Mouse (Mus musculus) layer of hippocampus, adult 2 months (tissue): ENCODE data around the gene Hist1h4k. TPM values are rescaled to one million over a fixed set of nuclear protein-coding genes. Genes with fewer than 3 reads are reported as not detected.
"Not testable (repeated sequence)": the region's sequence is repeated elsewhere in the genome, so short reads cannot be mapped to it uniquely, and the experiment has no call there.

Experiments used
- DNase-seq, 2 experiments: peaks; one replicate each; pipeline ENCODE4 v3.0.0; 2022; ENCODE audit warnings: low spot score in 2 of 2
- H3K27ac ChIP-seq: fragments of 200-600 bp; 2 replicates; pipeline ENCODE4 v1.8.1; 2022
- H3K4me3 ChIP-seq: fragments of 200-600 bp; 2 replicates; pipeline ENCODE4 v1.8.1; 2022; ENCODE audit warnings: mild to moderate bottlenecking
- CTCF ChIP-seq: fragments of 200-600 bp; conservative IDR thresholded peaks from 2 replicates; pipeline ENCODE4 v1.8.1; 2022; ENCODE audit warnings: antibody characterized with exemption, mild to moderate bottlenecking, moderate library complexity
- total RNA-seq, 2 experiments: library from RNA; stranded (reverse); gene quantifications; 2 replicates each; pipeline ENCODE4 v1.2.3; 2021

The Hist1h4k gene
- total RNA-seq, 2 experiments from 2014 or later, result 269 to 298 TPM

- peak overlapping the region; percentile 48; the same call in 1 of the 2 replicates for H3K27ac ChIP-seq
- peak overlapping the region; percentile 68 for H3K4me3 ChIP-seq
- DNase-seq, result no peak
- TF ChIP-seq CTCF, result no peak
Observed at GRCm38 (mm10) chr13:21749387-21750158, 732 bp downstream of the Hist1h4k start.

DNA sequence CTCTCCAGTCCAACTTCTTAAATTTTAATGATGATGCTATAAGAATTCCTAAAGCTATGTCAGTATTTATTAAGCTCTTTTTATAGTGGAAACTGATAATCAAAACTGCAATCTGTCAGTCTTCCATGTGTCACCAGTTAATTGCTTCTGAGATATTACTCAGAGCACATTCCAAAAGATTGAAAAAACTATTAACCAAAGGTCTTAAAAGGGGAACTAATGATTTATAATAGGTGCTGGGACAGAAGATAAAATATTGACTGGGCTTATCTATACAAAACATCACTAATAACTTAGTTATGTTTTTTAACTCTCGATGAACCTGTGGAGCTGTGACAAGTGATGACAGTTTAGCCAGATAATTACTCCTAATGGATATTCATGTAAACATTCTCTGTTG, 5.3 kb downstream of the Hist1h4k start:
- no peak for DNase-seq
- no peak overlapping the region for H3K27ac ChIP-seq
- TF ChIP-seq CTCF, result no peak
- no peak overlapping the region for H3K4me3 ChIP-seq

DNA sequence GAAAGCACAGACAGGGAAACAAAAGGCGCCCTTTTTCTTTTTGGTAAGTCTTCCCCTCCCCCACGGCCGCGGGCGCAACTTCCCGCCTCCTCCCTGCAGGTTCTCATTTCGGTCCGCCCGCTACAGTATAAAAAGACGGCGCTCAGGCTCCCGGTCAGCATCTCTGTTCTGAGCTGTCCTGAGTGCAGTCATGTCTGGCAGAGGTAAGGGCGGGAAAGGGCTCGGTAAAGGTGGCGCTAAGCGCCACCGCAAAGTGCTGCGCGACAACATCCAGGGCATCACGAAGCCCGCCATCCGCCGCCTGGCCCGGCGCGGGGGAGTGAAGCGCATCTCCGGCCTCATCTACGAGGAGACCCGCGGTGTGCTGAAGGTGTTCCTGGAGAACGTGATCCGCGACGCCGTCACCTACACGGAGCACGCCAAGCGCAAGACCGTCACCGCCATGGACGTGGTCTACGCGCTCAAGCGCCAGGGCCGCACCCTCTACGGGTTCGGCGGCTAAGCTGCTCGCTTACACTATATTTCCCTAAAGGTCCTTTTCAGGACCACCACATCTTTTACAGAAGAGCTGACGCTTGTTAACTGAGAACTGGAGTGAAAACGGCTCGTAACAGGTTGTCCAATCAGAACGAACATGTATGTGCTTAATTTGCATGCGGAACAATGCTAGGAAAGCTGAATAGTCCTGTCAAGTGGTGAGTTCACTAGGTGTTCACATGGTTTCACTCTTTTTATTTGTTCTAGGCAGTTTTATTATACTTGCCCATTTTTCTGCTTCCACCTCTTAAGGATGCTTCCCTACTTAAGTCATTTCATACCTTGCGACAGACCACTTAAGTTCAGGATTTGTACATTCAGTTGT, 15.2 kb downstream of the Hist1h4k start, which contains the start of gene Hist1h4j:
TSS of gene Hist1h4j (plus strand) at position 159 of the 862 bp plus-strand sequence.
- Histone ChIP-seq H3K4me3 (peak within 1 kb of the TSS; percentile 67), H3K27ac (peak within 1 kb of the TSS; percentile 84)
- peak; percentile 71 to 79 for DNase-seq

GRCm38 (mm10) chr13:21734010-21734905, 16.0 kb downstream of the Hist1h4k start:
- peak overlapping the region; percentile 84 for H3K27ac ChIP-seq
- H3K4me3 ChIP-seq, result peak overlapping the region; percentile 67
- DNase-seq, result peak; percentile 76 to 79
- TF ChIP-seq CTCF, result peak; percentile 90

DNA sequence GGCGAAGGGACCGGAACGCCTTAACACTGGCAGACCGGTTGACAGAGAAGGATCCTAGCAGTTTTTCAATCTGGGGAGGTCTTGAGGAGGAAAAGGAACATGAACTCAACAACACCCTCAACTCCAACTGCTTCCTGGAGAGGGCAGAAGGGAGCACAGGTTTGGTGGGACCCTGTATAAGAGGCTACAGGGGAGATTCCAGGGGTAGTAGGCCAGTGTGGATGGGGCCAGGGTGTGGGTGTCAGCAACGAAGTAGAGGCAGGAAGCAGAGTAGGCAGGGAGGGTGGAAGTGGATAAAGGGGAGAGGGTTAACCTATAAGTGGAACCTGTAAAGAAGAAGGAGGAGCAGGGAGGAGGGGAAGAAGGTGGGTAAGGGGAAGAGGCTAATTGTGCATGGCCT, 16.8 kb downstream of the Hist1h4k start:
- H3K27ac ChIP-seq, result no peak overlapping the region
- no peak for TF ChIP-seq CTCF
- no peak overlapping the region for H3K4me3 ChIP-seq
- DNase-seq, result no peak

- Histone ChIP-seq H3K4me3 (no peak overlapping the region), H3K27ac (no peak overlapping the region)
- no peak for TF ChIP-seq CTCF
- no peak for DNase-seq
Observed at GRCm38 (mm10) chr13:21729544-21729943, 20.8 kb downstream of the Hist1h4k start.

GRCm38 (mm10) chr13:21727948-21728572, 22.2 kb downstream of the Hist1h4k start:
- TF ChIP-seq CTCF, result no peak
- H3K27ac ChIP-seq, result no peak overlapping the region
- H3K4me3 ChIP-seq, result no peak overlapping the region
- DNase-seq, result no peak

GRCm38 (mm10) chr13:21722993-21723836, 27.1 kb downstream of the Hist1h4k start:
- Histone ChIP-seq H3K27ac (no peak overlapping the region), H3K4me3 (no peak overlapping the region)
- no peak for DNase-seq
- TF ChIP-seq CTCF, result no peak

DNA sequence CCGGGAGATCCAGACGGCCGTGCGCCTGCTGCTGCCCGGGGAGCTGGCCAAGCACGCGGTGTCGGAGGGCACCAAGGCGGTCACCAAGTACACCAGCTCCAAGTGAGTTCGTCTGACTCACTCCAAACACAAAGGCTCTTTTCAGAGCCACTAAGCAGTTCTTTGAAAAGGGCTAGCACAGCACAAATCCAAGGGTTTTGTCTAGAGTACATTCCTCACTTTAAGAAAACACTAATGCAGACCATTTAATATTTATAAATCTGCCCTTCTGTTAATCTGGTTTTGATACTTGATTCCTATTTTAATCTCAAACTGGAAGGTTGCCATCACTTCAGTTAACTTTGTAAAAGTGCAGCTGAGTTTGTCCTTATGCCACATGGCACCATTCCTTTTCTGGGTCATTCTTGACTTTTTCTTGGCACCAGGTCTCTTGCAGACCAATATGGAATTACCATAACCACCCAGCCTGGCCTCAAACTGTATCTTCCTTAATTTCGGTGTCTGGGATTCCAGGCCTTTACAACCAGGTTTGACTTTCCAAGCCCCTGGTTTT, 27.9 kb downstream of the Hist1h4k start:
- peak overlapping the region; percentile 57; the same call in 1 of the 2 replicates for H3K27ac ChIP-seq

GRCm38 (mm10) chr13:21721757-21722372, 28.4 kb downstream of the Hist1h4k start, which contains the start of gene Hist1h2bm:
Gene Hist1h2bm, plus strand, starts transcription at chr13:21722044.
- DNase-seq, result peak; percentile 53 to 81
- Histone ChIP-seq H3K4me3 (peak within 1 kb of the TSS; percentile 54), H3K27ac (peak within 1 kb of the TSS; percentile 57; the same call in 1 of the 2 replicates)

More for the DNA sequence above, 27.9 kb downstream of the Hist1h4k start:
- TF ChIP-seq CTCF, result no peak
- peak overlapping the region; percentile 54 for H3K4me3 ChIP-seq
- no peak for DNase-seq

- not testable (repeated sequence) for DNase-seq, H3K27ac ChIP-seq
- H3K4me3 ChIP-seq, result peak overlapping the region; percentile 54
Observed at GRCm38 (mm10) chr13:21721107-21721756, 29.1 kb downstream of the Hist1h4k start.
